Mouse (Mus musculus) neutrophil, adult 5-6 weeks (primary cell): ENCODE results near the gene Siva1. TPM values are rescaled to one million over a fixed set of nuclear protein-coding genes. Genes with fewer than 3 reads are reported as not detected.

Experiments
- ATAC-seq: fragments of 151-379, 151-347 bp; 2 replicates; pipeline ENCODE4 v1.8.0; 2017; ENCODE audit warnings: mild to moderate bottlenecking, moderate TSS enrichment; ENCODE audit not compliant: insufficient number of reproducible peaks, poor library complexity, low FRiP score, severe bottlenecking; ENCODE audit errors: extremely low read depth
- total RNA-seq: library from RNA; stranded (forward); fragments of 200-1000 nt; gene quantifications from 2 replicates; pipeline ENCODE4 v1.2.3, GENCODE M21; 2017

Siva1 gene
- total RNA-seq, 1 experiment from 2014 or later: 45.4 TPM

DNA sequence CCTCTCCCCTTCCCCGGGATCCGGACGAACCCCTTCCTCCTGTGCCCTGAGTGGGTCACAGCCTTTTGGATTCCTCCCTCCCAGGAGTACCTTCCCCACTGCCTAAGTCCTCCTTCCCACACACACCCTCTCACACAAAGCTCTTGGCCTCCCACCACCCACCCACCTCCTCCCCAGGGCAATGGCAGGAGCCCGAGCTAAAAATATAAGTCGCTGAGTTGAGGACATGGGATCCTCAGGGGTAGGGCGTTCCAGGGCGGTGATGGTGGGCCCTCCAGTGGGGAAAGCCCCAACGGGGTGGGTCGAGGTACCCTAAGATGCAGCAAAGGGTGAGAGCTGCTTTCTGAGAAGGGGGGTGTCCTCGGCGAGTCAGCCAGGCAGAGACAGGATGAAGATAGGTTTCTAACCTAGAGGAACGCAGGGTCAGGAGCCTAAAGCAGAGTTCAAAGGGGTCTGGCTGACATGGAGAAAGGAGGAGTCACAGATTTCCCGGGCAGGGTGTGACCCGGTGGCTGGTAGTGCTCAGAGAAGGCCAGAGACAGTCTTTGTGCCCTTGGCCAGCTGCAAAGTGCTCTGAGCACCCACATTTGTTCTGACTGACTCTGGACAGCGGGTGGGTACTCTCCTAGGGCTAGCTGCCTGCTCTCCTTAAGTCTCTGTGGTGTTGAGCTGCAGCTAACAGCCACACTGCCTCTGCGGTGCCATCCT, 24.0 kb upstream of the Siva1 start:
- ATAC-seq: no peak

DNA sequence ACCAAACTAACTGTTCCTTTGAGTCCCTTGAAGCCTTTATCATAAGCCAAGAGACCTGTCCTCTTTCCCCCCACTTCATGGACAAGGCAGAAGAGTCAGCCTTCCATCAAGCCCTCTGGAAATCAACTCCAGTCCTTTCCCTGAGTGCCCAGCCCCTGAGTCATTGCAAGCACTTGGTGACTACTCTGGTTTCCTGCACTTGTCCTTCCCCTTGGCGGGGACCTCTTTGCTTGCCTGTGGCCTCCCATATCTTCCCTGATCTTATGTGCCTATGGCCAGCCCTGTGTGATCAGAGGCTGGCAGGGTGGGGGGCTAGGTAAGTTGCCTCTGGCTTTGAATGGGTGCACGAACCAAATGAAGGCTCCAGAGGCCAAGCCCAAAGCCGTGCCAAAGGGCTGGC, 22.6 kb upstream of the Siva1 start:
- no peak for ATAC-seq

DNA sequence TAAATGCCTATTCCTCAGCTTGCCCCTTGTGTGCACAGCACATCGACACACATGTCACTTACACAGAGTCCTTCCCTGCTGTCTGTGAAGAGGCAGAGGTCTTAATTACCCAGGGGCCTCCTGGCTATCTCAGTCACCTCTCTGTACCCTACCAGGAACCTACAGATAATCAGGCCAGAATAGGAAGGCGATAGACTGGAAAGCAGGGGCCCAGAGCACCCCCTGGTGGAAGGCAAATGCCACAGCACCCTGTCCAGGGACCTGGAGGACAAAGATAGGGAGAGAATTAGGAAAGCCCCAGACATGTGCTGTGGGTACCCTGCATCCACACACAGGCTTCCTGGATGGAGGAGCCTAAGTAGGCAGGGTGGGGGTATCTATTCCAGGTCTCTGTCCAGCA, 20.7 kb upstream of the Siva1 start:
- peak; percentile 51 for ATAC-seq

- ATAC-seq: no peak
These were observed 18.8 kb upstream of the Siva1 start for GRCm38 (mm10) chr12:112625700-112626099.

- no peak for ATAC-seq
These were observed 18.0 kb upstream of the Siva1 start for GRCm38 (mm10) chr12:112626455-112626854.

DNA sequence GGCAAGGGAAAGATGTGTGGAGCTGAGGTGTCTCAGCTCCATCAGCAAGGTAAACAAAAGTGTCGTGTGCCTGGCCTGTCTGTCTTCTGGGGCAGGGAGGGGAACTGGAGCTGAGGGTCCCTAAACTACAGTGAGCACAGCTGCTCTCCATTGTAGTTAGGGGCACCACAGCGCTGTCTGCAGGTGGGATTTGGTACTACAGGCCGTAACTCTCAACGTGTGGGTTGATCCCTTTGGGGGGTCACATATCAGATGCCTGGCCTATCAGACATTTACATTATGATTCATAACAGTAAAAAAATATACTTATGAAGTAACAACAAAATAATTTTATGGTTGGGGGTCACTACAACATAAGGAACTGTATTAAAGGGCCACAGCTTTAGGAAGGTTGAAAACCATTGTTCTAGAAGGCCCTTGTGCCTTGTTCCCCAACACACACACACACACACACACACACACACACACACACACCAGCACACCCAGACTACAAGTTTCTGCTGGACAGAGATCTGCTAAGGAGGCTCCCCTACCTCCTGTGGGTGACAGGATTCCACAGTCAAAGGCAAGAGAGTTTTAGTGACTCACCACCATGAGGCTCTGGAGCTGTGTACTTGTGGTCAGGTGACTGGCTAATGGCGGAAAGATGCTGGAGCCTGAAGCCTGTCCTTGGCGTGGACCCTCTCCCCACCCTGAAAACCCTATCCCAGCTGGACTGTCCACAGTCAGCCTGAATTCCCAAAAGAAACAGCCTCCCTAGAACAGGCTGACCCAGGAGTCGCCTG, 17.2 kb upstream of the Siva1 start:
- ATAC-seq: no peak

- no peak for ATAC-seq
These were observed 16.3 kb upstream of the Siva1 start for GRCm38 (mm10) chr12:112628197-112628596.

- ATAC-seq: peak; percentile 78
These were observed 15.4 kb upstream of the Siva1 start for GRCm38 (mm10) chr12:112628928-112629721.

DNA sequence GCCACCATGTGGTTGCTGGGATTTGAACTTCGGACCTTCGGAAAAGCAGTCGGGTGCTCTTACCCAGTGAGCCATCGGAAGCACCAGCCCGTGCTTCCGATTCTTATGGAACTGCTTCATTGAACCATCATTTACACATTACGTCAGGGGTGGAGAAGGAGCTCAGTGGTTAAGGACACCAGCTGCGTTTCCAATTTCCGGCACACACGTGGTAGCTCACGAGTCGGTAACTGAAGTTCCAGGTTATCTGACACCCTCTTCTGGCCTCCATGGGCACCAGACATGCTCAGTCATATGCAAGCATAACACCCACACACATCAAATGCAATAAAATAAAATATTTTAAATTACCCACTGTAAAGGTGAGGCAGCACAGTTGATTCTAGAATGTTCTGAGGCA, 14.4 kb upstream of the Siva1 start:
- ATAC-seq: no peak

DNA sequence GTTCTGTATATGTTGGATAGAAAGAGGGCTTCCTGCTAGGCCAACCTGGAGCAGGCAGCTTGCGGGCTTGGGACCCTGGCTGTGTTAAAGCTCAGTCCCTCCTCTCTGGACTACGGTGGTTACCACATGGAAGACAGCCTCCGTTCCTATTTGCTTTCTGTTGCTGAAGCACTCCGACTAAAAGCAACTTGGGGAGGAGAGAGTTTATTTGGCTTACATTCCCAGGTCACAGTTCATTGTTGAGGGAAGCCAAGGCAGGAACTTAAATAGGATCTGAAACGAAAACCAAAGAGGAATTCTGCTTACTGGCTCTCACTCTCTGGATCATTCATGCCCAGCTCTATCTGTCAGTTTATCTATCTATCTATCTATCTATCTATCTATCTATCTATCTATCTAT, 13.7 kb upstream of the Siva1 start:
- ATAC-seq: no peak

- no peak for ATAC-seq
These were observed 13.0 kb upstream of the Siva1 start for GRCm38 (mm10) chr12:112631472-112631871.

DNA sequence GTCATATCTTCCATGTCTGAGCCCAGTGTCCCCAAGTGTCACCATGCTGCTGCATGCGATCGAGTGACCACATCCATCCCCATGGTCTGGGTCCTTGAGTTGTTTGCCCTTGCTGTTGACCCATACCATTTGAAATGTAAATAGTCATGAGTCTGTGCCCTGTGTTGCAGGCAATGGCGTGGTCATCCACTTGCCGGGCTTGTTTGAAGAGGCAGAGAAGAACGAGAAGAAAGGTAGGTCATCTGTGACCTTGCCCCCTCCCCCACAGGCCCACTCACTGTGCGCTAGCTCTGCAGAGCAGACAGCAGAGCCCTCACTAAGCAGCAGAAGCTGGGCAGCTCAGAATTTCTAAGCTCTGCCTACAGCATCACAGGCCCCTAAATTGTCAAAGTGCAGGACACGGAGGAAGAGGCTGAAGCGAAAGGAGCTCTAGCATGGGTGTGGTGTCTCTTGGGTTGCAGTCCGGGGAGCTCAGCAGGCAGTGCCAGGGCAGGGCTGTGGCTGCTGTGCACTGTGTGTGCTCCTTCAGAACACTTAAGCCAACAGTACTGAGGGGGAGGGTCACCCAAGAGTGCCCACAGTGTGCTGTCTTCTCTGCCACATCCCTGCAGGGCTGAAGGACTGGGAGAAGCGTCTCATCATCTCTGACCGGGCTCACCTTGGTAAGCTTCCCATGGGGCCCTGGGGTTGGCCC, 12.2 kb upstream of the Siva1 start:
- no peak for ATAC-seq

GRCm38 (mm10) chr12:112632907-112633306, 11.6 kb upstream of the Siva1 start:
- ATAC-seq: peak; percentile 33; the same call in 1 of the 2 replicates

GRCm38 (mm10) chr12:112633686-112634085, 10.8 kb upstream of the Siva1 start:
- no peak for ATAC-seq

DNA sequence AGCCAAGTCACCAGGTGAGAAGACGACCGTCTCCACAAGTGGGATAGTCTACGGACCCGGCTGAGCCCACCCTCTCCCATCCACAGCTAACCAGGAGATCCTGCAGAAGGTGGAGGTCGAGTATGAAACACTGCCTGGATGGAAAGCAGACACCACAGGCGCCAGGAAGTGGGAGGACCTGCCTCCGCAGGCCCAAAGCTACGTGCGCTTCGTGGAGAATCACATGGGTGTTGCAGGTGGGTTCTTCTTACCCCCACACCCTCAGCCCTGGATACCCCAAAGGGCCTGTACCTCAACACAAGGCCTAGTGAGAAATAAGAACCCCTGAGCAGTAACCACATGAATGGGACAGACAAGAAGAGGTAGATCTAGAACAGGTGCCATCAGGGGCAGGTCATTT, 5.0 kb upstream of the Siva1 start:
- no peak for ATAC-seq

- ATAC-seq: no peak
These were observed 1.4 kb upstream of the Siva1 start for GRCm38 (mm10) chr12:112643126-112643525.

- peak; percentile 16 for ATAC-seq
These were observed 502 bp downstream of the Siva1 start for GRCm38 (mm10) chr12:112644855-112645506.

DNA sequence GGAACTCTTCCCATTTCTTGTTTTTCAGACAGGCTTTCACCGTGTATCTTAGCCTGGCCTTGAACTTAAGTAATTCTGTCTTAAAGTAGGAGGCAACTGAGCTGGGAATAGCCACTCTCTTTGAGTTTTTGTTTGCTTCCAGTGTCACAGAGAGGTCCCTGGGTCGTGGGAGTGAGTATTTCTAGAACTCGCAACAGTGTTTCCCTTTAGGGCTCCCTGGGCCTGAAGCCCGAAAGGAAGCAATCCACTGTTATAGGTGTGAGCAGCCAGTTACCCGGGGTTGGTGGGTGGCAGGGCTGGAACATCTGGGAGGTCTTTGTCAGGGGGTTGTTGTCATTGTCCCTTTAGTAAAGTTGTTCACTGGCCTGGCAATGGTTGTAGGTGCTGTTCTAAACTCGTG, 1.7 kb downstream of the Siva1 start:
- no peak for ATAC-seq

DNA sequence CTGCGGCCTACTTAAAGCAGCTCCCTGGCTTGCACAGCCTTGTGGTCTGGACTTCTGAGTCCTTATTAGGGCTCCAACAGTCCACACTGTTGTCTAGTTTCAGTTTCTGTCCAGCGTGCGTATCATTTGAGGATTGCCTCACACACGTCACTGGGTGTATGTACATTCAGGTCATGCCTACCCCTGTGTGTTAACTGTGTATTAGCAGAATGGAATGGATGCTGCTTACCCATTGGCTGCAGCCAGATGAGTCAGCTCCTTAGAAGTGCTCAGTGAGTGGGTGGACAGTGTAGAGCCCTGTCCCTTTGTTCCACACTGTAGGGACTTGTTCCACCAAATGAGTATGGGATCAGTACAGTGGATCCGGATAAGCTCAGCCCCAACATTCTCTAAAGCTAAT, 3.6 kb downstream of the Siva1 start:
- ATAC-seq: no peak
